Mouse (Mus musculus): Measurements from ENCODE around the gene Osbpl2. TPM values are rescaled to one million over a fixed set of nuclear protein-coding genes. Genes with fewer than 3 reads are reported as not detected.

The Osbpl2 gene
- polyA plus RNA-seq, 1 experiment, result 14.2 TPM

- Histone ChIP-seq H3K4me3 (replicated peaks; ENCODE audit: control insufficient read depth, low read depth, low read length) (no peak overlapping the region), H3K4me1 (ENCODE audit: control insufficient read depth, insufficient read depth, low read length) (no peaks in the 10 kb centered on the region), H3K27ac (ENCODE audit: control insufficient read depth, insufficient read depth, low read depth, low read length, poor library complexity) (no peak overlapping the region)
- TF ChIP-seq CTCF (IDR thresholded peaks at IDR 0.05; ENCODE audit: control insufficient read depth, insufficient read depth, low read length), result no peak
- no peak for TF ChIP-seq POLR2A (IDR thresholded peaks at IDR 0.05; ENCODE audit: borderline replicate concordance, control insufficient read depth, low read depth, low read length)
- 5% methylated on average over 15 of the region's 15 CpGs for WGBS
Observed at GRCm38 (mm10) chr2:180099529-180099928, 19.6 kb upstream of the Osbpl2 start.

GRCm38 (mm10) chr2:180103151-180103977 is 15.7 kb upstream of the Osbpl2 start:
- 5% methylated on average over 57 of the region's 57 CpGs for WGBS
- Histone ChIP-seq H3K4me1 (ENCODE audit: control insufficient read depth, insufficient read depth, low read length) (no peaks in the 10 kb centered on the region), H3K4me3 (replicated peaks; ENCODE audit: control insufficient read depth, low read depth, low read length) (no peak overlapping the region), H3K27ac (ENCODE audit: control insufficient read depth, insufficient read depth, low read depth, low read length, poor library complexity) (no peak overlapping the region)
- TF ChIP-seq POLR2A (IDR thresholded peaks at IDR 0.05; ENCODE audit: borderline replicate concordance, control insufficient read depth, low read depth, low read length), result no peak
- TF ChIP-seq CTCF (IDR thresholded peaks at IDR 0.05; ENCODE audit: control insufficient read depth, insufficient read depth, low read length), result no peak

- Histone ChIP-seq H3K27ac (ENCODE audit: control insufficient read depth, insufficient read depth, low read depth, low read length, poor library complexity) (no peak within 1 kb of the TSS), H3K4me3 (replicated peaks; ENCODE audit: control insufficient read depth, low read depth, low read length) (no peak within 1 kb of the TSS), H3K4me1 (ENCODE audit: control insufficient read depth, insufficient read depth, low read length) (no peaks in the 10 kb centered on the region)
- under 1% methylated on average over 86 of the region's 87 CpGs for WGBS
- TF ChIP-seq POLR2A (IDR thresholded peaks at IDR 0.05; ENCODE audit: borderline replicate concordance, control insufficient read depth, low read depth, low read length), result no peak
- TF ChIP-seq CTCF (IDR thresholded peaks at IDR 0.05; ENCODE audit: control insufficient read depth, insufficient read depth, low read length), result no peak
Observed at GRCm38 (mm10) chr2:180103978-180104658, 15.0 kb upstream of the Osbpl2 start, which contains the start of gene Hrh3. Gene Hrh3, minus strand, starts transcription at chr2:180104488.

DNA sequence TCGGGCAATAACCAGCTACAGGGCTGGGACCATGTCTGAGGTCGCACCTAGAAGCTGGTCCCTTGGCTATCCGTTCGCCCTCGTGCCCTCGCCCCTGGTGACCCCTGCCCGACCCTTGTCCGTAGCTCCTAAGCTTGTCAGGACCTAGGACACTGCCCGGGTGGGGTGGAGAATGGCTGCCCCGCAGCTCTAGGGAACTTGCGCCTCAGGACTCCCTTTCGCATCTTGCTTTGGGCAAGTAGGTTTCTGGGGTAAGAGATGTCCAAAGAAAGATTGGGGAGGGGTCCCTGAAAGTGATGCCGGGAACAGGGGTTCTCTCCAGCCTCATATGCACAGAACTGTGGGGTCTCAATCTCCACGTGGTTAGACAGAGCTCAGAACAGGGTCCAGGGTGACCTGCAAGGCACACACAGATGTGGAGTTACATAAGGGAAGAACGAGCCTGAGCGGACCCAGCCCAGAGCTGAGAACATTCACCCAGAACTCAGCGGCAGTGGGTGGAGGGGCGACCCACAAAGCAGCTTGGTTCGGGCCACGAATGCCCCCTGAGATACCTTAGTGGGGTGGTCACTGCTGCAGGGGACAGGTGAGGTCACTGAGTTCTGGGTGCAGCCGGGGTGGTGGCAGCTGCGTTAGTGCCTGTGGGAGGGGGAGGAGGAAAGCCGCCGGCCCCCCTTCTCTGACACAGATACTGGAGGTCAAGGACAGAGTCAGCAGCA is 14.3 kb upstream of the Osbpl2 start:
- H3K4me3 ChIP-seq (replicated peaks; ENCODE audit: control insufficient read depth, low read depth, low read length), result no peak overlapping the region
- H3K4me1 ChIP-seq (ENCODE audit: control insufficient read depth, insufficient read depth, low read length), result no peaks in the 10 kb centered on the region
- 10% methylated on average over 24 of the region's 24 CpGs for WGBS
- TF ChIP-seq POLR2A (IDR thresholded peaks at IDR 0.05; ENCODE audit: borderline replicate concordance, control insufficient read depth, low read depth, low read length) (no peak), CTCF (IDR thresholded peaks at IDR 0.05; ENCODE audit: control insufficient read depth, insufficient read depth, low read length) (no peak)
- H3K27ac ChIP-seq (ENCODE audit: control insufficient read depth, insufficient read depth, low read depth, low read length, poor library complexity), result no peak overlapping the region

- WGBS, result 29% methylated on average over 8 of the region's 8 CpGs
- Histone ChIP-seq H3K27ac (ENCODE audit: control insufficient read depth, insufficient read depth, low read depth, low read length, poor library complexity) (no peak overlapping the region), H3K4me1 (ENCODE audit: control insufficient read depth, insufficient read depth, low read length) (no peaks in the 10 kb centered on the region), H3K4me3 (replicated peaks; ENCODE audit: control insufficient read depth, low read depth, low read length) (no peak overlapping the region)
- no peak for TF ChIP-seq POLR2A (IDR thresholded peaks at IDR 0.05; ENCODE audit: borderline replicate concordance, control insufficient read depth, low read depth, low read length)
- no peak for TF ChIP-seq CTCF (IDR thresholded peaks at IDR 0.05; ENCODE audit: control insufficient read depth, insufficient read depth, low read length)
Observed at GRCm38 (mm10) chr2:180105441-180106190, 13.5 kb upstream of the Osbpl2 start.

DNA sequence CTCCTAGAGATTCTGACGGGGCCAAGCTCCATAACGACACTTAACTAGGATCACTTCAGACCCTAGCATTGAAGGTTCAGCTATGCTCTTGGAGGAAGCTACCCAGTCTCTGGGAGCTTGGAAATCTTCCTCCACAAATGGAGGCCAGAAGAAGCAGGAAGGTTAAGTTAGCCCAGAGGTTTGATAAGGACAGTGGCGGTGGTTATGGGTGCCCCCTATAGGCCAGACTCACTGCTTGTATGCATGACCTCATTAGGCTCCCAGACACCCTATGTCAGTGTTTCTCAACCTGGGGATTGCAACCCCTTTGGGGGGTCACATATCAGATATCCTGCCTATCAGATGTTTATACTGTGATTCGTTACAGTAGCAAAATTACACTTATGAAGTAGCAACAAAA is 12.0 kb upstream of the Osbpl2 start:
- WGBS, result 63% methylated on average over 4 of the region's 4 CpGs
- peak; percentile 30; the same call in 1 of the 2 replicates for TF ChIP-seq CTCF (IDR thresholded peaks at IDR 0.05; ENCODE audit: control insufficient read depth, insufficient read depth, low read length)
- TF ChIP-seq POLR2A (IDR thresholded peaks at IDR 0.05; ENCODE audit: borderline replicate concordance, control insufficient read depth, low read depth, low read length), result no peak
- H3K27ac ChIP-seq (ENCODE audit: control insufficient read depth, insufficient read depth, low read depth, low read length, poor library complexity), result no peak overlapping the region
- no peaks in the 10 kb centered on the region for H3K4me1 ChIP-seq (ENCODE audit: control insufficient read depth, insufficient read depth, low read length)
- no peak overlapping the region for H3K4me3 ChIP-seq (replicated peaks; ENCODE audit: control insufficient read depth, low read depth, low read length)

- H3K4me1 ChIP-seq (ENCODE audit: control insufficient read depth, insufficient read depth, low read length), result no peaks in the 10 kb centered on the region
- TF ChIP-seq CTCF (IDR thresholded peaks at IDR 0.05; ENCODE audit: control insufficient read depth, insufficient read depth, low read length) (no peak), POLR2A (IDR thresholded peaks at IDR 0.05; ENCODE audit: borderline replicate concordance, control insufficient read depth, low read depth, low read length) (no peak)
- 28% methylated on average over 6 of the region's 6 CpGs for WGBS
- no peak overlapping the region for H3K4me3 ChIP-seq (replicated peaks; ENCODE audit: control insufficient read depth, low read depth, low read length)
- no peak overlapping the region for H3K27ac ChIP-seq (ENCODE audit: control insufficient read depth, insufficient read depth, low read depth, low read length, poor library complexity)
Observed at GRCm38 (mm10) chr2:180108285-180108684, 10.8 kb upstream of the Osbpl2 start.

Measured in bone marrow, adult 2 months (tissue).